Mouse (Mus musculus): ENCODE data around the gene Focad.

GRCm38 (mm10) chr4:88437917-88438316 is 343.5 kb downstream of the Focad start:
- TF ChIP-seq HCFC1 (IDR thresholded peaks at IDR 0.05; ENCODE audit: borderline replicate concordance, insufficient read depth, low read length) (no peak), ZNF384 (IDR thresholded peaks at IDR 0.05; ENCODE audit: low read depth, low read length) (no peak), MAFK (IDR thresholded peaks at IDR 0.05; ENCODE audit: insufficient read depth, low read depth, low read length) (no peak)
